Mouse (Mus musculus) neural tube, embryonic 13.5 days (tissue): ENCODE measurements at regions not wholly inside any gene's neighbourhood (a gene's known extent, or its start where the extent isn't known, plus 50 kb on each side); places are given as distances from the start of the nearest gene placed in this dataset.

Experiments used
- ATAC-seq: fragments of 200-750 bp; cut with Nextera tagmentation; 2 replicates; pipeline ENCODE4 v1.8.0; 2017; ENCODE audit warnings: low read depth, mild to moderate bottlenecking, moderate TSS enrichment, moderate library complexity
- H3K27ac ChIP-seq: fragments of 300-500 bp; sonication (generic); replicated peaks from 2 replicates; pipeline ENCODE4 v1.5.1; 2015; ENCODE audit warnings: moderate library complexity, mild to moderate bottlenecking, inconsistent platforms
- H3K27me3 ChIP-seq: fragments of 300-500 bp; sonication (generic); 2 replicates; pipeline ENCODE4 v1.6.1; 2015; ENCODE audit warnings: mild to moderate bottlenecking, inconsistent platforms
- H3K36me3 ChIP-seq: fragments of 300-500 bp; sonication (generic); 2 replicates; pipeline ENCODE4 v1.6.1; 2015; ENCODE audit warnings: mild to moderate bottlenecking, inconsistent platforms
- H3K4me1 ChIP-seq: fragments of 300-500 bp; sonication (generic); replicated peaks from 2 replicates; pipeline ENCODE4 v1.6.1; 2015; ENCODE audit warnings: inconsistent platforms
- H3K4me2 ChIP-seq: fragments of 300-500 bp; sonication (generic); 2 replicates; pipeline ENCODE4 v1.6.1; 2015; ENCODE audit warnings: inconsistent platforms, mild to moderate bottlenecking, moderate library complexity
- H3K4me3 ChIP-seq: fragments of 300-500 bp; sonication (generic); 2 replicates; pipeline ENCODE4 v1.5.1; 2015; ENCODE audit warnings: mild to moderate bottlenecking, inconsistent platforms
- H3K9ac ChIP-seq: fragments of 300-500 bp; sonication (generic); 2 replicates; pipeline ENCODE4 v1.6.1; 2015; ENCODE audit warnings: moderate library complexity, mild to moderate bottlenecking, inconsistent platforms
- H3K9me3 ChIP-seq: fragments of 300-500 bp; sonication (generic); 2 replicates; pipeline ENCODE4 v1.6.1; 2016; ENCODE audit warnings: inconsistent platforms
- WGBS: fragments of 180-500 bp; shearing (Covaris S2); methylation state at CpG from one replicate; pipeline ENCODE4 v1.1.7; 2015; 5-methylcytosine and 5-hydroxymethylcytosine counted together

- 61% methylated on average over 3 of the region's 3 CpGs for WGBS
- Histone ChIP-seq H3K4me1 (peaks cover 8% of the 10 kb centered on the region), H3K4me2 (no peak overlapping the region), H3K36me3 (no peaks in the 10 kb centered on the region), H3K9me3 (no peaks in the 10 kb centered on the region), H3K9ac (no peak overlapping the region), H3K27me3 (no peaks in the 10 kb centered on the region), H3K4me3 (no peak overlapping the region), H3K27ac (no peak overlapping the region)
- no peak for ATAC-seq
Observed at GRCm38 (mm10) chr3:39062415-39062814, 175.7 kb downstream of the Fat4 start.

GRCm38 (mm10) chr3:39065457-39065856 lies 178.7 kb downstream of the Fat4 start:
- Histone ChIP-seq H3K4me3 (no peak overlapping the region), H3K27ac (no peak overlapping the region), H3K27me3 (no peaks in the 10 kb centered on the region), H3K36me3 (no peaks in the 10 kb centered on the region), H3K9ac (no peak overlapping the region), H3K9me3 (no peaks in the 10 kb centered on the region), H3K4me2 (no peak overlapping the region), H3K4me1 (peaks cover 8% of the 10 kb centered on the region)
- 75% methylated on average over 6 of the region's 6 CpGs for WGBS
- no peak for ATAC-seq

- H3K4me1 ChIP-seq = no peaks in the 10 kb centered on the region
- H3K27me3 ChIP-seq = no peaks in the 10 kb centered on the region
- no peaks in the 10 kb centered on the region for H3K9me3 ChIP-seq
Observed at GRCm38 (mm10) chr3:39069011-39069410, 182.3 kb downstream of the Fat4 start.

GRCm38 (mm10) chr3:39082678-39083270 lies 196.0 kb downstream of the Fat4 start:
- no peak overlapping the region for H3K4me3 ChIP-seq
- 56% methylated on average over 4 of the region's 4 CpGs for WGBS
- no peaks in the 10 kb centered on the region for H3K27me3 ChIP-seq
- no peaks in the 10 kb centered on the region for H3K36me3 ChIP-seq
- H3K27ac ChIP-seq = no peak overlapping the region
- no peak overlapping the region for H3K9ac ChIP-seq
- 0 out of 2 replicates have a peak, but pooled peaks cover 3% of the 10 kb centered on the region for H3K4me1 ChIP-seq
- H3K9me3 ChIP-seq = no peaks in the 10 kb centered on the region
- ATAC-seq = no peak
- no peak overlapping the region for H3K4me2 ChIP-seq

More at GRCm38 (mm10) chr3:39069011-39069410, 182.3 kb downstream of the Fat4 start:
- H3K4me2 ChIP-seq = no peak overlapping the region
- H3K9ac ChIP-seq = no peak overlapping the region
- ATAC-seq = no peak
- no peak overlapping the region for H3K4me3 ChIP-seq
- H3K36me3 ChIP-seq = no peaks in the 10 kb centered on the region
- no peak overlapping the region for H3K27ac ChIP-seq

DNA sequence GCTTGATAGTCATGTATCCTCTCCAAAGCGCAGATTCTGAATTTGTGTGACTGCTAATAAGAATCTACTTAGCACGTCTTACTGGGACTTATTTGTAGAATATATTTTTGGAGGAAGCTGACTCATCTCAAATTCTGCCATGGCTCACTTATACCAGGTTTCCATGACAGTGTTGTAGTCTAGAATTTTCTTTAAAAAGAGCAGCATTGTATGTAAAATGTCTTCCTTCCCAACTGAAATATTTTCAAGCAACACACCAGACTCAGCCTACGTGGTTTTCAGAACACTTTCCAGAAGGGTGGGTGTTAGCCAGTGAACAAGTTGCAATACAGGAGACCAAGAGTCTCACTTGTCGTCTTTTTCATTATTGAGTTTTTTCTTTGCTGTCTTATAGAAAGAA lies 202.2 kb downstream of the Fat4 start:
- Histone ChIP-seq H3K36me3 (no peaks in the 10 kb centered on the region), H3K4me3 (no peak overlapping the region), H3K9ac (no peak overlapping the region), H3K27ac (no peak overlapping the region), H3K27me3 (no peaks in the 10 kb centered on the region), H3K4me1 (no peaks in the 10 kb centered on the region), H3K4me2 (no peak overlapping the region), H3K9me3 (no peaks in the 10 kb centered on the region)
- 91% methylated on average over 4 of the region's 4 CpGs for WGBS
- no peak for ATAC-seq

GRCm38 (mm10) chr3:39102324-39102723 lies 215.6 kb downstream of the Fat4 start:
- Histone ChIP-seq H3K9ac (no peak overlapping the region), H3K4me2 (no peak overlapping the region), H3K9me3 (no peaks in the 10 kb centered on the region; the same call in 1 of the 2 replicates), H3K4me3 (no peak overlapping the region), H3K27ac (no peak overlapping the region), H3K27me3 (no peaks in the 10 kb centered on the region), H3K4me1 (peaks cover 4% of the 10 kb centered on the region; the same call in 1 of the 2 replicates), H3K36me3 (no peaks in the 10 kb centered on the region)
- WGBS = 70% methylated on average over 3 of the region's 3 CpGs
- ATAC-seq = no peak

DNA sequence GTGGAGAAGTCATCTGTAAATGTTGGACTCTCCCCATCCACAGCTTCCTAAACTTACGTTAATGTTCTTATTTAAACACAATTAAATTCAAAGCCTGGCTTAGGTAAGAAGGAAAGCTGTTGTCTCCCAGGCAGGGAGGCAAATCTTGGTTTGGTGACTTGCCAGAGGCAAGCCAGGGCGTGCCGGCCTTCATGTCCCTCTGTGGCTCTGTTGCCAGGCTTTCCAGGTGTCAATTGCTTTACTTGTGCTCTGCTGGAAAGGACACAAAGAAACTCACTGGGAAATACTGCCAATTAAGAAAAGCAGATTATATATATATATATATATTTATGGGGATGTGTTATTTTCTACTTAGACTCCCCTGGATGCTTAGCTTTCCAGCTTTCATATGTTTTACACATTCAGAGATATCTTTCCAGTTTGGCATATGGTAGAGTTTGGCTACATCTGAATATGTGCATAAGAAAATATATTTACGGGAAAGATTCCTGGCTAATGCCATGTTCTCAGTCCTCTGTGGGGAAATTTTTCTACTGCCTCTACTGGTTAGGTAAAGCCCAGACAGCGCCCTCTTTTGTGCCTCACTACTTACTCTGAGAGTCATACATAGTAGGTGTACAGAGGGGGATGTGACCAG lies 223.1 kb downstream of the Fat4 start:
- WGBS = 90% methylated on average over 5 of the region's 5 CpGs
- Histone ChIP-seq H3K4me3 (no peak overlapping the region), H3K36me3 (no peaks in the 10 kb centered on the region), H3K4me1 (peaks cover 5% of the 10 kb centered on the region; the same call in 1 of the 2 replicates), H3K27me3 (no peaks in the 10 kb centered on the region), H3K4me2 (no peak overlapping the region), H3K9me3 (no peaks in the 10 kb centered on the region), H3K27ac (no peak overlapping the region), H3K9ac (no peak overlapping the region)
- ATAC-seq = no peak

DNA sequence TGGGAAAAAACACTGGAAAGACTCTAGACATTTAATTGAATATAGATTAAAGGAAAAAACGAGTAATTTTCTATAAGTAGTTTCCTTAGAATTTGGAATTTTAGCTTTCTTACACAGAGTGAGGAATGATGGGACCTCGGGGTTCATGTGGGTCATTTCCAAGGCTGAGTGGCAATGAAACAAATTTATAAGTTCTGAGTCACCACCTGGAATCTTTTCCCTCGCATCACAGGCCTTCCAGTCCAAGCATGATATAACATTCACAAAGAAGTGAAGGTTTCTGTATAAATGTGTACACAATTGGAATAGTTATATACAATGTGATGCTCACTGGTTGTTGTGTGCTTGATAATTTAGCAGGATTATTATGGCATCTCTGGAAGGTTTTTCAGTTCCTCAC lies 227.3 kb downstream of the Fat4 start:
- Histone ChIP-seq H3K27me3 (no peaks in the 10 kb centered on the region), H3K4me2 (no peak overlapping the region), H3K4me3 (no peak overlapping the region), H3K9ac (no peak overlapping the region), H3K9me3 (0 out of 2 replicates have a peak, but pooled peaks cover 9% of the 10 kb centered on the region), H3K27ac (no peak overlapping the region), H3K36me3 (no peaks in the 10 kb centered on the region), H3K4me1 (peaks cover 5% of the 10 kb centered on the region; the same call in 1 of the 2 replicates)
- WGBS = 78% methylated on average over 3 of the region's 3 CpGs
- no peak for ATAC-seq

- no peak overlapping the region for H3K4me2 ChIP-seq
- peaks cover 5% of the 10 kb centered on the region; the same call in 1 of the 2 replicates for H3K4me1 ChIP-seq
- H3K36me3 ChIP-seq = no peaks in the 10 kb centered on the region
- no peak overlapping the region for H3K9ac ChIP-seq
- no peak overlapping the region for H3K4me3 ChIP-seq
- no peak overlapping the region for H3K27ac ChIP-seq
- no peaks in the 10 kb centered on the region for H3K27me3 ChIP-seq
- WGBS = 76% methylated on average over 3 of the region's 3 CpGs
- ATAC-seq = no peak
- 0 out of 2 replicates have a peak, but pooled peaks cover 9% of the 10 kb centered on the region for H3K9me3 ChIP-seq
Observed at GRCm38 (mm10) chr3:39114826-39115225, 228.1 kb downstream of the Fat4 start.

DNA sequence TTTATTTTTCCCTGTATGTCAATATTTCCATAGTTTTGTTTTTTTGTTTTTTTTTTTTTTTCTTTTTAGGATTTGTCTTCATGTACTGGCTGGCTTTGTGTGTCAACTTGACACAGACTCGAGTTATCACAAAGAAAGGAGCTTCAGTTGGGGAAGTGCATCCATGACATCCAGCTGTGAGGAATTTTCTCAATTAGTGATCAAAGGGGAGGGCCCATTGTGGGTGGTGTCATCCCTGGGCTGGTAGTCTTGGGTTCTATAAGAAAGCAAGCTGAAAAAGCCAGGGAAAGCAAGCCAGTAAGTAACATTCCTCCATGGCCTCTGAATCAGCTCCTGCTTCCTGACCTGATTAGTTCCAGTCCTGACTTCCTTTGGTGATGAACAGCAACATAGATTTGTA lies 228.7 kb downstream of the Fat4 start:
- Histone ChIP-seq H3K36me3 (no peaks in the 10 kb centered on the region), H3K27me3 (no peaks in the 10 kb centered on the region), H3K27ac (no peak overlapping the region), H3K4me1 (peaks cover 5% of the 10 kb centered on the region; the same call in 1 of the 2 replicates), H3K4me3 (no peak overlapping the region), H3K4me2 (no peak overlapping the region), H3K9me3 (0 out of 2 replicates have a peak, but pooled peaks cover 9% of the 10 kb centered on the region), H3K9ac (no peak overlapping the region)
- WGBS = 23% methylated on average over 1 of the region's 1 CpGs
- no peak for ATAC-seq

DNA sequence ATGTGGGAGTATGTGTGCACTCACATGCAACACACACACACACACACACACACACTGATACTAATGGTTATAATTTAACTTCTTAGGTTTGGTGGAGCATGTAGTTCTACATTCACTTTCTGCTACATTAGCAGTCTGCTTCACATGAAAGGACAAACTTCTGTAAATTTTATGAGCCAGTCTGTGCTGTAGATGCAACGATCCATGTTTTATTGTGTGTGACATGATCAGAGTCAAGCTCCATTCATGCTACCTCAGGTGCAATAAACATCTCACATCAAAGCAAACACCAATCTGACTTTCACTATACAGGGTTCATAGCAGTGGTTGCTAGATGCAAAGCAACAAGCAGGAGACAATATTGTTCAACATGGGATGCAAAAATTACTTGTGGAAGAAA lies 235.5 kb downstream of the Fat4 start:
- Histone ChIP-seq H3K4me1 (no peaks in the 10 kb centered on the region), H3K9me3 (0 out of 2 replicates have a peak, but pooled peaks cover 2% of the 10 kb centered on the region), H3K27me3 (no peaks in the 10 kb centered on the region), H3K36me3 (no peaks in the 10 kb centered on the region), H3K4me2 (no peak overlapping the region), H3K4me3 (no peak overlapping the region), H3K9ac (no peak overlapping the region), H3K27ac (no peak overlapping the region)
- 68% methylated on average over 1 of the region's 1 CpGs for WGBS
- ATAC-seq = no peak

- Histone ChIP-seq H3K4me2 (no peak overlapping the region), H3K4me3 (no peak overlapping the region), H3K9me3 (no peaks in the 10 kb centered on the region), H3K36me3 (no peaks in the 10 kb centered on the region), H3K9ac (no peak overlapping the region), H3K27me3 (no peaks in the 10 kb centered on the region), H3K27ac (no peak overlapping the region), H3K4me1 (no peaks in the 10 kb centered on the region)
- ATAC-seq = no peak
- 85% methylated on average over 3 of the region's 3 CpGs for WGBS
Observed at GRCm38 (mm10) chr3:39130532-39130931, 243.8 kb downstream of the Fat4 start.
